Mouse (Mus musculus) left cerebral cortex, adult 8-10 months (tissue): ENCODE measurements around the gene Neurog3. TPM values are rescaled to one million over a fixed set of nuclear protein-coding genes. Genes with fewer than 3 reads are reported as not detected.

ENCODE experiments used
- DNase-seq, 2 experiments: peaks; one replicate each; pipeline ENCODE4 v3.0.0; 2022; ENCODE audit warnings: low spot score in 2 of 2
- total RNA-seq, 4 experiments: library from RNA; stranded (reverse); gene quantifications; 2 replicates each; pipeline ENCODE4 v1.2.4; 2022

Neurog3 gene
- total RNA-seq, 4 experiments from 2014 or later = not detected

- no peak for DNase-seq
Observed at GRCm38 (mm10) chr10:62135696-62136470, 3.0 kb downstream of the Neurog3 start.

GRCm38 (mm10) chr10:62137150-62137549, 4.3 kb downstream of the Neurog3 start:
- DNase-seq = no peak

- no peak for DNase-seq
Observed at GRCm38 (mm10) chr10:62138040-62138439, 5.2 kb downstream of the Neurog3 start.

- DNase-seq = no peak
Observed at GRCm38 (mm10) chr10:62143820-62144219, 10.9 kb downstream of the Neurog3 start, which contains the start of gene Fam241b. Fam241b (minus strand) TSS chr10:62143920.

- DNase-seq = no peak
Observed at GRCm38 (mm10) chr10:62145957-62146356, 13.1 kb downstream of the Neurog3 start.

- DNase-seq = no peak
Observed at GRCm38 (mm10) chr10:62147466-62148248, 14.8 kb downstream of the Neurog3 start.

- no peak for DNase-seq
Observed at GRCm38 (mm10) chr10:62149929-62150328, 17.0 kb downstream of the Neurog3 start.

GRCm38 (mm10) chr10:62162410-62162809, 29.5 kb downstream of the Neurog3 start:
- no peak for DNase-seq

GRCm38 (mm10) chr10:62172841-62173553, 40.1 kb downstream of the Neurog3 start:
- no peak for DNase-seq

- no peak for DNase-seq
Observed at GRCm38 (mm10) chr10:62173941-62174448, 41.1 kb downstream of the Neurog3 start.

- no peak for DNase-seq
Observed at GRCm38 (mm10) chr10:62174533-62175313, 41.8 kb downstream of the Neurog3 start.

GRCm38 (mm10) chr10:62179944-62180343, 47.1 kb downstream of the Neurog3 start:
- DNase-seq = no peak

- DNase-seq = no peak
Observed at GRCm38 (mm10) chr10:62181701-62182100, 48.8 kb downstream of the Neurog3 start.

GRCm38 (mm10) chr10:62182471-62183014, 49.7 kb downstream of the Neurog3 start:
- no peak for DNase-seq

- peak; percentile 84 to 94 for DNase-seq
Observed at GRCm38 (mm10) chr10:62183053-62183452, 50.2 kb downstream of the Neurog3 start.

Other genes starting within 250 kb of the Neurog3 start
- 1 to 10 TPM; 1.1 to 2.3 (median 1.4) TPM for gene Col13a1, start 154.0 kb upstream of the Neurog3 start, total RNA-seq
- 10 to 100 TPM; 47.0 to 57.8 (median 52.5) TPM for gene Fam241b, start 10.8 kb downstream of the Neurog3 start, total RNA-seq
- 10 to 100 TPM; 10.2 to 14.8 (median 13.5) TPM for gene Tspan15, start 98.2 kb downstream of the Neurog3 start, total RNA-seq
- under 1 TPM; 0.15 to 0.39 (median 0.32) TPM for gene Tacr2, start 119.3 kb downstream of the Neurog3 start, total RNA-seq
- gene Hk1, start 246.8 kb downstream of the Neurog3 start, total RNA-seq = 100 to 1,000 TPM; 308 to 326 (median 318) TPM